Comparison of ENCODE assay signal across 8 mouse cellular contexts in genomic region chr13:17993515-17993847, GRCm38 (mm10). TPM values are rescaled to one million over a fixed set of nuclear protein-coding genes. Genes with fewer than 3 reads are reported as not detected.
DNase-seq lines count a peak whose midpoint lies in the region; ATAC-seq and TF ChIP-seq lines count a peak whose summit lies in the region.

No protein-coding gene starts in this region.

- TF ChIP-seq CTCF in testis, adult 2 months (IDR thresholded peaks at IDR 0.05; ENCODE audit: control insufficient read depth, insufficient read depth, insufficient replicate concordance, low read depth, low read length): no peak; the same call in 1 of the 2 replicates

- TF ChIP-seq POLR2A in testis, adult 2 months (IDR thresholded peaks at IDR 0.05; ENCODE audit: control insufficient read depth, low read depth, low read length): no peak

- peak overlapping the region; percentile 81 for H3K9ac ChIP-seq in liver, embryonic 12.5 days

- ATAC-seq in erythroblast, adult 5-6 weeks (replicated peaks; ENCODE audit: low FRiP score, poor library complexity, severe bottlenecking): no peak
- no peak for ATAC-seq in liver, embryonic 12.5 days

- H3K4me1 ChIP-seq in erythroblast, embryonic 14.5 days (ENCODE audit: control insufficient read depth): peaks cover 20% of the 10 kb centered on the region
- no peaks in the 10 kb centered on the region; the same call in 1 of the 2 replicates for H3K4me1 ChIP-seq in testis, adult 2 months (ENCODE audit: control insufficient read depth, insufficient read depth, low read length)
- H3K4me1 ChIP-seq in liver, embryonic 12.5 days: peaks cover 14% of the 10 kb centered on the region

- 35% methylated on average over 7 of the region's 7 CpGs for WGBS in liver, embryonic 12.5 days (ENCODE audit: insufficient replicate concordance)

- peak overlapping the region; percentile 87 for H3K4me3 ChIP-seq in erythroblast, embryonic 14.5 days (replicated peaks)
- H3K4me3 ChIP-seq in testis, adult 2 months (ENCODE audit: control insufficient read depth, low read depth, low read length): peak overlapping the region; percentile 97
- peak overlapping the region; percentile 79 for H3K4me3 ChIP-seq in liver, embryonic 12.5 days

- peaks cover 2% of the 10 kb centered on the region; the same call in 1 of the 2 replicates for H3K27me3 ChIP-seq in erythroblast, embryonic 14.5 days (ENCODE audit: control insufficient read depth)
- H3K27me3 ChIP-seq in testis, adult 2 months (ENCODE audit: control insufficient read depth, insufficient read depth, low read length): no peaks in the 10 kb centered on the region
- no peaks in the 10 kb centered on the region for H3K27me3 ChIP-seq in liver, embryonic 12.5 days (replicated peaks)

- peak overlapping the region; percentile 54 for H3K27ac ChIP-seq in testis, adult 2 months (ENCODE audit: control insufficient read depth, insufficient read depth, low read depth, low read length)
- no peak overlapping the region for H3K27ac ChIP-seq in liver, embryonic 12.5 days

- H3K9me3 ChIP-seq in erythroblast, embryonic 14.5 days (ENCODE audit: control insufficient read depth, low read length): no peaks in the 10 kb centered on the region
- H3K9me3 ChIP-seq in liver, embryonic 12.5 days (replicated peaks): no peaks in the 10 kb centered on the region

- H3K36me3 ChIP-seq in erythroblast, embryonic 14.5 days (ENCODE audit: control insufficient read depth): peaks cover 6% of the 10 kb centered on the region
- H3K36me3 ChIP-seq in testis, adult 2 months (ENCODE audit: control insufficient read depth, insufficient read depth, low read length): no peaks in the 10 kb centered on the region
- H3K36me3 ChIP-seq in liver, embryonic 12.5 days: 0 out of 2 replicates have a peak, but pooled peaks cover 4% of the 10 kb centered on the region

- no peak for DNase-seq in testis, postnatal 10 days (ENCODE audit: low spot score)
- no peak for DNase-seq in gastrocnemius, postnatal 25 days
- no peak for DNase-seq in right cerebral cortex, adult 18-20 months
- DNase-seq in spleen, postnatal 14 days (ENCODE audit: low spot score in 2 of 2): no peak

- peak overlapping the region; percentile 84 for H3K4me2 ChIP-seq in liver, embryonic 12.5 days

RNA-seq across cellular contexts. Expression of gene Yae1d1, which starts 0.3 kb away (rescaled TPM):
- polyA plus RNA-seq in erythroblast, embryonic 14.5 days (2012): 0.17 and 0.39 TPM in 2 replicates
- 0.77 and 1.9 TPM in 2 replicates for total RNA-seq in erythroblast, adult 5-6 weeks (2015; ENCODE audit: low replicate concordance)
- 0.68 and 1.7 TPM in 2 replicates for total RNA-seq in erythroblast, adult 5-6 weeks (2017; ENCODE audit: low replicate concordance)
- polyA plus RNA-seq in testis, adult 2 months (2012; rRNA removed): 18.8 and 18.9 TPM in 2 replicates
- 38.7 and 41.0 TPM in 2 replicates for polyA plus RNA-seq in liver, embryonic 12.5 days (2016; fragmentation: Nextera tagmentation; extraction: Ambion mirVana)
- 10 to 100 TPM; 12.4 to 14.5 TPM for total RNA-seq in gastrocnemius, postnatal 25 days (2021)

RNA-seq across cellular contexts. Expression of gene Rala, which starts 49.4 kb away (rescaled TPM):
- 0.28 and 0.39 TPM in 2 replicates for polyA plus RNA-seq in erythroblast, embryonic 14.5 days (2012)
- total RNA-seq in erythroblast, adult 5-6 weeks (2015; ENCODE audit: low replicate concordance): 7.1 and 12.1 TPM in 2 replicates
- total RNA-seq in erythroblast, adult 5-6 weeks (2017; ENCODE audit: low replicate concordance): 5.9 and 6.6 TPM in 2 replicates
- polyA plus RNA-seq in testis, adult 2 months (2012; rRNA removed): 22.2 and 23.2 TPM in 2 replicates
- polyA plus RNA-seq in liver, embryonic 12.5 days (2016; fragmentation: Nextera tagmentation; extraction: Ambion mirVana): 27.8 and 30.4 TPM in 2 replicates
- total RNA-seq in gastrocnemius, postnatal 25 days (2021): 10 to 100 TPM; 19.3 to 25.6 TPM

Comparison
In these comparisons a context has a peak if more than half of its experiments do, and no peak if none do; other contexts are left out.
1. RNA of gene Yae1d1, which starts 0.3 kb away (polyA plus RNA-seq): 38.7 to 41.0 TPM in liver, embryonic 12.5 days and 18.8 to 18.9 TPM in testis, adult 2 months; 0.17 to 0.39 TPM in erythroblast, embryonic 14.5 days; every median in the first group is over 10 times any median in the second.
2. RNA of gene Rala, which starts 49.4 kb away (polyA plus RNA-seq): 27.8 to 30.4 TPM in liver, embryonic 12.5 days and 22.2 to 23.2 TPM in testis, adult 2 months; 0.28 to 0.39 TPM in erythroblast, embryonic 14.5 days; every median in the first group is over 10 times any median in the second.
3. Peak in every context shown above with its lines, with median percentiles within 50 percentile points of each other: H3K4me3 ChIP-seq.